Mouse (Mus musculus) heart, postnatal 4 days (tissue): Measurements from ENCODE around the gene Osgep. TPM values are rescaled to one million over a fixed set of nuclear protein-coding genes. Genes with fewer than 3 reads are reported as not detected.
"Not testable (repeated sequence)": the region's sequence is repeated elsewhere in the genome, so short reads cannot be mapped to it uniquely, and the experiment has no call there.

ENCODE experiments used
- DNase-seq: peaks from one replicate; pipeline ENCODE4 v3.0.0; 2021
- total RNA-seq, 2 experiments: library from RNA; stranded (reverse); gene quantifications; 2 replicates each; pipeline ENCODE4 v1.2.3; 2021

Gene Osgep
- total RNA-seq, 2 experiments from 2014 or later = 64.2 to 65.8 TPM

DNA sequence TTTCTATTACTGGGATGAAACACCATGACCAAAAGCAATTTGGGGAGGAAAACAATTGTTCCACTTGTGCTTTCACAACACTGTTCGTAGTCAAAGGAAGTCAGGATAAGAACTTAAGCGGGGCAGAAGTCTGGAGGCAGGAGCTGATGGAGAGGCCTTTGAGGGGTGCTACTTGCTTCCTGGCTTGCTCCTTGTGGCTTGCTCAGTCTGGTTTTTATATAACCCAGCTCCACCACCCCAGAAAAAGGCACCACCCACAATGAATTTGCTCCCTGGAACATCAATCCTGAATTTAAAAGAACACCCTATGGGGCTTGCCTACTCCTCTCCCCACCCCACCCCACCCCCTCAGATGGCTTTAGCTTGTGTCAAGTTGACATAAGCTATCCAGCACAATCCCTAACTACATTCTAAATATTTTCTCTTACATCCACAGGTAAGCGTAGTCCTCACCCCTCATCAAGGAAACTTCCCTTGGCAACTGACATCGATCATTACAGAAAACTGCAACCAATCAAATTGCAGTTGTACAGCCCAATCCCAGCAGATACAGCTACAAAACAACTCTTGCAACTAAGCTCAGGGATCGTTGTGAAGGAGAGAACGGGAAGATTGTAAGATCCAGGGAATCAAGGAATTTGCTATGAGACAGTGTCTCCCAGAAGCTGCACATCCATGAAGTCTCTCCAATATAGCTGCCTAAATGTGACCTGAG is 48.3 kb downstream of the Osgep start:
- no peak for DNase-seq

DNA sequence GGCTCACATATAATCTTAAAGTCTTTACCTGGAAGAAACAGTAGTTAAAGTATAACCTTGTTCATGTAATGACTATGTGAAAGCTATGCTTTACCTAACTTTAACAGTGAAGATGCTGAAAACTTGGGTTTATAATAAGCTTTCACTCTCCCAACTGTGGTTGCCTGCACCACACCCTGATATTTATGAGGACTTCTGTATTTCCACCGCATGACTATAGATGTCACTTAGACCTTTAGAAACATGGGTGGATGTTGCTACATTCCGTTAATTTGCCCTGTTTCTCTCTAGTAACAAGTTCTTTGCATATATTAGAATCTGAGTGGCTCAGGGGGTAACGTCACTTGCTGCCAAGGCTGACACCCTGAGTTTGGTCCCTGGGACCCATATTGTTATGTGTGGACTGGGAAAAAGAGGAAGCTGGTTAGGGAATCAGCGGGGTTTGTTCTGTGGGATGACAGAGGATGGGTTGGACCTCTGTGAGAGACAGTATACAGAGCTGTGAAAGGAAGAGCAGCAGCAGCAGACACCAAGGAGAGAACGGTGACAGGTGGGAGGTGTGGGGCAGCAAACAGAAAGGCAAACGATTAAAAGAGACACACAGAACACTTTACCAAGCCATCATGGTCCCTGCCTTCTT is 49.0 kb downstream of the Osgep start:
- no peak for DNase-seq

GRCm38 (mm10) chr14:50875175-50875574 is 49.5 kb downstream of the Osgep start:
- DNase-seq = no peak

GRCm38 (mm10) chr14:50871284-50871683 is 53.4 kb downstream of the Osgep start:
- DNase-seq = no peak

GRCm38 (mm10) chr14:50870805-50871143 is 53.9 kb downstream of the Osgep start:
- DNase-seq = no peak

DNA sequence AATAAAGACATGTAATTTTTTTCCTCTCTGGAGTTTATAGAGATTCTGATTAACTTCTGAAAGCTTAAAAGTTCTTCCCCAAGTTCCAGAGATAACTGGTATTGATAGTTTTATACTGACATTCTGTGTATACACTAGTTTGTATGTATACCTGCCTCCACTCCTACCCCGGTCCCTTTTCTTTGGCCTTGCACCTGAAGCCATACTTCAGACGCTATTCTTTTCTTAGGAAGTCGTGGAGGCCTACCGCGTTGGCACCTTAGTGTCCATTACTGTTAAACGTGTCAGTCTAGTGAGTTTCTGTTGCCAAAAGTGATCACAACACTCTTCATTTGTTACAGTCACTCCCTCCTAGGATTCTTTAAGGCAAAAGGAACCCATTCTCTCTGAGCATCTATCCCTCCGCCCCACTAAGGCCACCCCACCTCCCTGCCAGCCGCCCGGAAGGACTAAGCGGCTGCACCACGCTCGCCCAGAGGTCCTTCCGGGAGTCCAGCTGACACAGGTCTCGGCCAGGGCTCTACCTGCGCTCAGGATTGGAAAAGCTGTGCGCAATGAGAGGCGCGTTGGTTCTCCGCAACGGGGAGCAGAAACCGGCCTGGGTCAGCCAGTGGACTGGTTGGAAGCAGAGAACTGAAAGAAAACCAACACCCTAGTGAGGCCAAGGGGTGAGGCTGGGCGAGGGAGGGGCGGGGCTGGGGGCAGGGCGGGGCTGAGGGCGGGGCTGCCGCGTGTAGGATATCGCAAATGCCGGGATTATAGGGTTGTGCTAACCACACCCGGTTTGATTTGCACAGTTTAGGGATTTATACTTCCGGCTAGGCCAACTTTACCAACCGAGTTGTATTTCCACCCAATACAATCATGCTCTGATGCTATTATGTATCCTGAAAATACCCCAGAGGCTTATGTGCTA is 54.5 kb downstream of the Osgep start, which contains the start of gene Tep1:
TSS of gene Tep1 (minus strand) at position 672 of the 916 bp plus-strand sequence.
- DNase-seq = peak; percentile 79

GRCm38 (mm10) chr14:50868656-50869055 is 56.0 kb downstream of the Osgep start:
- DNase-seq = no peak

- DNase-seq = no peak
These were observed 56.5 kb downstream of the Osgep start for GRCm38 (mm10) chr14:50868211-50868610.

- DNase-seq = no peak
These were observed 57.7 kb downstream of the Osgep start for GRCm38 (mm10) chr14:50866966-50867365.

DNA sequence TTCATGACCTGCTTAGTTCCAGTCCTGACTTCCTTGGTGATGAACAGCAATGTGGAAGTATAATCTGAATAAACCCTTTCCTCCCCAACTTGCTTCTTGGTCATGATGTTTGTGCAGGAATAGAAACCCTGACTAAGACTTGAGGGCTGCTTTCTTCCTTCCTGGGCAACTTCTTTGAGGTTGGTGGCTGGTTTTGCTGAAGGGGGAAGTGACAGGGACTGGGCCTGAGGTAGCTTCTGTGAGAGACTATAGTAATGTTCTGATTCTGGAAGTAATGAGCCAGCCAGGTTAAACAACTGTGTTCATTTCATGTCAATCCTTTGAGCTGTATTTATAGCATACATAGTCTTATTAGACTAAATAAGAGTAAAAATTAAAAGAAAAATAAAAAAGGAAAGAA is 59.7 kb downstream of the Osgep start:
- DNase-seq = not testable (repeated sequence)

GRCm38 (mm10) chr14:50862641-50863040 is 62.1 kb downstream of the Osgep start:
- no peak for DNase-seq

Other genes with a start within 250 kb of the Osgep start
- gene Olfr747, start 231.7 kb downstream of the Osgep start, total RNA-seq = not detected
- not detected for gene Olfr748, start 217.5 kb downstream of the Osgep start, total RNA-seq
- gene Olfr749, start 179.8 kb downstream of the Osgep start, total RNA-seq = not detected
- 10 to 100 TPM; 30.7 to 31.2 TPM for gene Ttc5, start 139.4 kb downstream of the Osgep start, total RNA-seq
- under 1 TPM in 1 of 2 experiments, not detected in 1; 0.18 TPM for gene Ccnb1ip1, start 117.2 kb downstream of the Osgep start, total RNA-seq
- gene Parp2, start 117.1 kb downstream of the Osgep start, total RNA-seq = 10 to 100 TPM; 25.5 to 26.8 TPM
- 10 to 100 TPM in 1 of 2 experiments, 1 to 10 TPM in 1; 9.3 to 12.3 TPM for gene Tep1, start 54.3 kb downstream of the Osgep start, total RNA-seq
- gene Klhl33, start 27.4 kb downstream of the Osgep start, total RNA-seq = 1 to 10 TPM in 1 of 2 experiments, under 1 TPM in 1; 0.86 to 1.1 TPM
- 10 to 100 TPM; 49.5 to 52.9 TPM for gene Apex1, start 75 bp upstream of the Osgep start, total RNA-seq
- gene Pip4p1, start 6.0 kb upstream of the Osgep start, total RNA-seq = 10 to 100 TPM; 25.7 to 27.2 TPM
- 10 to 100 TPM; 11.1 to 13.9 TPM for gene Pnp, start 6.2 kb upstream of the Osgep start, total RNA-seq
- 10 to 100 TPM; 11.1 to 15.0 TPM for gene Gm49342, start 19.6 kb upstream of the Osgep start, total RNA-seq
- 1 to 10 TPM in 1 of 2 experiments, under 1 TPM in 1; 0.81 to 1.2 TPM for gene Pnp2, start 31.1 kb upstream of the Osgep start, total RNA-seq
- gene Rnase10, start 82.9 kb upstream of the Osgep start, total RNA-seq = under 1 TPM in 1 of 2 experiments, not detected in 1; 0.17 TPM
- gene Rnase9, start 117.0 kb upstream of the Osgep start, total RNA-seq = not detected
- not detected for gene Rnase11, start 125.3 kb upstream of the Osgep start, total RNA-seq
- gene Rnase12, start 132.8 kb upstream of the Osgep start, total RNA-seq = not detected
- gene Olfr750, start 149.5 kb upstream of the Osgep start, total RNA-seq = not detected
- 10 to 100 TPM; 30.4 to 31.7 TPM for gene Rnase4, start 166.2 kb upstream of the Osgep start, total RNA-seq
- gene Ang, start 166.3 kb upstream of the Osgep start, total RNA-seq = 1 to 10 TPM; 2.2 to 3.3 TPM
- not detected for gene Eddm3b, start 189.5 kb upstream of the Osgep start, total RNA-seq
- under 1 TPM; 0.34 to 0.69 TPM for gene Rnase6, start 199.0 kb upstream of the Osgep start, total RNA-seq
- under 1 TPM; 0.55 to 0.99 TPM for gene Rnase1, start 221.9 kb upstream of the Osgep start, total RNA-seq
- not detected for gene Rnase2b, start 237.4 kb upstream of the Osgep start, total RNA-seq